Mouse (Mus musculus) embryonic stem cell, embryonic (primary cell): Measurements from ENCODE around the gene Zfp36l3.
"Not testable (repeated sequence)": the region's sequence is repeated elsewhere in the genome, so short reads cannot be mapped to it uniquely, and the experiment has no call there.

Experiments used
- CTCF ChIA-PET, 4 experiments: fragments of 300-600 bp in 2 of 4; fragments of 350-600 bp in 2 of 4; sonication (Branson Sonifier 250); formaldehyde crosslinking; loops; one replicate each; lab custom pipeline; 2022; ENCODE audit warnings: inconsistent platforms in 2 of 4; lab: Charles Lee
- POLR2A ChIA-PET, 4 experiments: fragments of 300-600 bp in 2 of 4; fragments of 350-600 bp in 2 of 4; sonication (Branson Sonifier 250); formaldehyde crosslinking; loops; one replicate each; lab custom pipeline; 2022; ENCODE audit warnings: antibody characterized with exemption in 4 of 4, inconsistent platforms in 1 of 4; lab: Charles Lee

Zfp36l3 gene

GRCm38 (mm10) chrX:53776276-53776675, at the start of gene Zfp36l3:
Zfp36l3 (minus strand) TSS chrX:53776394.
- ChIA-PET POLR2A (interaction anchor here in 1 of 4 experiments (0.6 kb wide), 1 partner anchor 462 kb away, joined by 3 read pairs; no protein-coding TSS in a partner anchor), CTCF (interaction anchor here in 2 of 4 experiments (1.4 to 2.3 kb wide), 2 partner anchors 166 kb away, joined by 4 to 7 read pairs; no protein-coding TSS in a partner anchor)

DNA sequence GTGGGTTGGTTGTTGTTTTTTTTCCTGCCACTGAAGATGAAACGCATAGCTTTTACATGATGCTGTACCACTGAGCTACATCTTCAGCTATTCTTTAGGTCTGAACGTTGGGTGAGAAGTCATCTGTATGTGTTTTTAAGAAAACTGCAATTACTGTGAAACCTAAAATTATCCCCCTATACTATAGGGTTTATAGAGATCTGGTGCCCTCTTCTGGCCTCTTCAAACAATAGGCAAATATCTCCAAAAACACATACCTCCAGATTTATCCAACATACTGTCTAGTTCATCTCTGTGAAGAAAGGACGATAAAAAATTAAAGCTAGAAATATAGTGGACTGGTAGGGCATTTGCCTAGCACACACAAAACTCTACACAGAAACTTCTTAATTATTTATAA, 22.9 kb upstream of the Zfp36l3 start:
- ChIA-PET CTCF (no interaction called here), POLR2A (no interaction called here)

- POLR2A ChIA-PET, CTCF ChIA-PET: not testable (repeated sequence)
Observed at GRCm38 (mm10) chrX:53797519-53797918, 21.3 kb upstream of the Zfp36l3 start, which contains the start of gene Xlr. Xlr (minus strand) TSS chrX:53797706.

GRCm38 (mm10) chrX:53757736-53758135, 18.5 kb downstream of the Zfp36l3 start, which contains the start of gene 1700013H16Rik:
1700013H16Rik (minus strand) TSS chrX:53757831.
- ChIA-PET CTCF (no interaction called here), POLR2A (no interaction called here)

DNA sequence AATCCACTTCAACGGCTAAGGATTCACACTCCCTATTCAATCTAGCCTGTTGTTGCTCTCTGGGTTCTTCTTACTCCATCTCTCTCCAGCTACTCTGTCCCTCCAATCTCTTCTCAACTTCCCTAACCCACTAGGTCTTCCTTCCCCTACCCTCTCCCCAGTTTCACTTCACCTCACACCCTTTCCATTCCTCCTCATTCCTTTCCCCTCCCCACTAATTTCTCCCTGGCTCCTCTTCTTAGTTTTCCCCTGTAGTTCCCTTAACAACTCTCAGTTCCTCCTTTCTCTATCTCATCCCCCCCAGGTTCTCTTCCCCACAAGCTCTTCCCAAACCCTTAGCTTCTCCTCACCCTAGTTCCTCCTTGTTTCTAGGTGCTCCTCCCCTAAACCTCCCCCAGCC, 23.3 kb downstream of the Zfp36l3 start:
- ChIA-PET POLR2A (no interaction called here), CTCF (no interaction called here)

DNA sequence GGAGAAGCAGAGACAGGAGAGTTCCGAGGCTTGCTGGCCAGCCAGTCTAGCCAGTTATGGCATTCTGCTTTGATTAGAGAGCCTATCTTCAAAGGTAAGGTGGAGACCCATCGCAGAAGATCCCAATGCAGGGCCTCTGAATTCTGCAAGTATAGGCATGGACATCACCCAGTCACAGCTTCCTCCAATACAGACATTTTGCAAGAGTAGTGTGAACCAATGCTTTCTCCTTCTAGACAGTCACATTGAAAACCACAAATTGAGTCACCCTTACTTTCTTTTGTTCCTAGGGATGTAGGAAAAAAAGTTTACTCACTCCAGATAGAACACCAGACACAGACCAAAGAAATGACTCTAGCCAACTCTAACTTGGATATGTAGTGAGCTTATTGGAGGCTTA, 47.2 kb downstream of the Zfp36l3 start:
- ChIA-PET POLR2A (no interaction called here), CTCF (interaction anchor here in 1 of 4 experiments (0.6 kb wide), 1 partner anchor 146 kb away, joined by 4 read pairs; no protein-coding TSS in a partner anchor)

DNA sequence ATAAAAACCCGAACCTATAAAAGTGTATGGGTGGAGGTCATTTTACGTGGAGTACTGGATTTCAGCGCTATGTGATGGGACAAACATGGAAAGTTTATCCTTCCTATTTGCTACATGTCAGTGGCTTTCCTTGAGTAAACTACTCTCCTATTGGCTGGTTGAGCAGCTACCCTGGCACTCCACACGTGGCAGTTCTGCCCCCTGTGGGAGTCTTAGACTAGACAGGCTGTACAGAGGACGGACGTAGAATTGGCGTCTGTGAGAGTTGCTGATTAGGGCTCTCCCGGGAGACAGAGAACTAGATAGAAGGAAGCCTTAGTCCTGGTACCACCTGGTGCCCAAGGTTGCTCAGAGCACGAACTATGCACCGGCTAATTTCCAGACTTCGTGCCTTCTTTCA, 51.6 kb downstream of the Zfp36l3 start, which contains the start of gene 4930502E18Rik:
TSS of gene 4930502E18Rik (plus strand) at position 231 of the 400 bp plus-strand sequence.
- POLR2A ChIA-PET = no interaction called here
- CTCF ChIA-PET = no interaction called here
